Mouse (Mus musculus): ENCODE results near the gene Dpf3.

DNA sequence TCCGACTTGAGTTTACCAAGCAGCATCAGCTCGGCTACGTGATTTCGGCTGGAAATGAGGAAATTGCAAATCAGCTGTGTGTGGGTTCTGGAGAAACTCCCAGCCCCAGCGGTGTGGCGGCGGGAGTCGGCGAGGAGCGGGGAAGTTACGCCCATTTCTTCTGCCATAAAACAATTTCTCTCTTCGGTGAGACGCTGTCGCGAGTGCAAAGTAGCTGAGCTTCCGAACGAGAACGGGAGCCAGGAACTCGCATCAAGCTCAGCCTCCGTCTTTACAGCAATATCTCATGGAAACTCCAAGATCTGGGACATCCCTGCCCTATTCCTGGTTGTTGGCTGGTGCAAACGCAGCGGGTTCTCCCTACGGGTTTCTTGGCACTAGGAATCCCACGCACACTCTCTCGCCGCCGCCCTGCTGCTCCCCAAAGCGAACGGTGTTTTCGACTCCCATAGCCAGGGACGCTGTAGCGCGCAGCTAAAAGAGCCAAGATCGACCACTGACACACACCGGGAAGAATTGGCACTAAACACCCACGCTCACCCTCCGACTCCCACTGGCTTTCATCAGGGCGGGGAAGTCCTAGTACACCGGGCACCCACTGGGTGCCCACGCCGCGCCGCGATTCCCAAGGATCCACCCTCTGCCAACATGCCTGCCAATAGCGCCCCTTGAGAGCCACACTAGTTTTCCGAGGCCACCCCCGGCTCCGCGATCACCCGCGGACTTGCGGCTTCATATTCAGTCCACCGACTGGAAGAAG lies 1.4 kb downstream of the Dpf3 start:
- TF ChIP-seq POLR2A (IDR thresholded peaks at IDR 0.05; ENCODE audit: control insufficient read depth, low read depth, low read length) (0 out of 2 replicates have a peak, but pooled peaks have one; percentile 10), CTCF (IDR thresholded peaks at IDR 0.05; ENCODE audit: control insufficient read depth, insufficient read depth, insufficient replicate concordance, low read depth, low read length) (no peak)

Measured in testis, adult 2 months (tissue).